Mouse (Mus musculus): ENCODE data around the gene Timp2. TPM values are rescaled to one million over a fixed set of nuclear protein-coding genes. Genes with fewer than 3 reads are reported as not detected.

Gene Timp2
- polyA plus RNA-seq, 1 experiment from 2014 or later = 83.9 TPM

DNA sequence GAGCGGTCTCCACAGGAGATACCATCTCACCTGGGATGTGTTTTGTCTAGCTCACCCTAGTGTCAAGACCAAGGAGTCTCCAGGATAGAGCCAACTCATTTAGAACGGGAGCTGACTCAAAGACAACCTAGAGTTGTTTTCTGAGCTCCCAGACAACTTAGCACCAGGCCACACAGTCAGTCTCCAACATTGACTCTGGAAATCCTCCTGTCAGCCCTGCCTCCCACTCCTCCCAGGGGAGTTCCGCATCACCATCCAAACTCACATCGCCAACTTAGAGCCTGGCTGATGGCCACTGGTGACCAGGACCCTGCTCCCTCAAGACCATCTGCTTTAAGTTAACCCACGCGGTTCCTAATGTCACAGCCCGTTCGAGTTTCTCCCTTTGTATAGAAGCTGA lies 19.9 kb upstream of the Timp2 start:
- ATAC-seq (replicated peaks; ENCODE audit: low FRiP score, low TSS enrichment, low read depth) (no peak), DNase-seq (ENCODE audit: low spot score) (no peak)
- Histone ChIP-seq H3K4me3 (ENCODE audit: low read depth, low read length) (no peak overlapping the region), H3K9me3 (ENCODE audit: control insufficient read depth, low read length) (no peaks in the 10 kb centered on the region), H3K27ac (ENCODE audit: low read depth) (no peak overlapping the region), H3K9ac (ENCODE audit: low read length) (no peak overlapping the region), H3K27me3 (replicated peaks; ENCODE audit: control insufficient read depth, insufficient read depth, low read length) (no peaks in the 10 kb centered on the region), H3K4me1 (replicated peaks; ENCODE audit: control insufficient read depth, insufficient read depth, low read length) (peaks cover 7% of the 10 kb centered on the region; the same call in 1 of the 2 replicates), H3K36me3 (ENCODE audit: control insufficient read depth, insufficient read depth, low read length) (no peaks in the 10 kb centered on the region), H3K4me2 (ENCODE audit: low read length) (no peak overlapping the region)
- 81% methylated on average over 8 of the region's 8 CpGs for WGBS

DNA sequence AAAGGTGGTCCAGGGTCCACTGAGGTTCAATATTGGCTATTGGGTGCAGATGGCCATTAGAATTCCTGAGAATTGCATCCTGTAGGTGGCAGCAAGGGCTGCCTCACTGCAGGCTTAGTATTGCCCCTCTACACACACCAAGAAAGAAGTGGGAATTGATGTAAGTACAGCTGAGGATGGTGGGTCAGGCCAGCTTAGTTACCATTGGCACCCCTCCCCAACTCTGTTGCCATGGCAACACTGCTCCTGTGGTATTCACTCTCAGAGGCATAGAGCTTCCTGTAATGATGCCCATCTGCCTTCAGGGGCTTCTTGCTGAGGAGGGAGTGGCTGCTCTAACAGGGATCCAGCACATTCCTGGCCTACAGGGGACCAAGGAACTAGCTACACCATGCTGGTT lies 19.5 kb upstream of the Timp2 start:
- no peak overlapping the region for H3K9ac ChIP-seq (ENCODE audit: low read length)
- H3K36me3 ChIP-seq (ENCODE audit: control insufficient read depth, insufficient read depth, low read length) = no peaks in the 10 kb centered on the region
- H3K27ac ChIP-seq (ENCODE audit: low read depth) = no peak overlapping the region
- H3K4me3 ChIP-seq (ENCODE audit: low read depth, low read length) = no peak overlapping the region
- ATAC-seq (replicated peaks; ENCODE audit: low FRiP score, low TSS enrichment, low read depth) (no peak), DNase-seq (ENCODE audit: low spot score) (no peak)
- no peak overlapping the region for H3K4me2 ChIP-seq (ENCODE audit: low read length)
- H3K4me1 ChIP-seq (replicated peaks; ENCODE audit: control insufficient read depth, insufficient read depth, low read length) = peaks cover 7% of the 10 kb centered on the region; the same call in 1 of the 2 replicates
- no peaks in the 10 kb centered on the region for H3K27me3 ChIP-seq (replicated peaks; ENCODE audit: control insufficient read depth, insufficient read depth, low read length)
- H3K9me3 ChIP-seq (ENCODE audit: control insufficient read depth, low read length) = no peaks in the 10 kb centered on the region

DNA sequence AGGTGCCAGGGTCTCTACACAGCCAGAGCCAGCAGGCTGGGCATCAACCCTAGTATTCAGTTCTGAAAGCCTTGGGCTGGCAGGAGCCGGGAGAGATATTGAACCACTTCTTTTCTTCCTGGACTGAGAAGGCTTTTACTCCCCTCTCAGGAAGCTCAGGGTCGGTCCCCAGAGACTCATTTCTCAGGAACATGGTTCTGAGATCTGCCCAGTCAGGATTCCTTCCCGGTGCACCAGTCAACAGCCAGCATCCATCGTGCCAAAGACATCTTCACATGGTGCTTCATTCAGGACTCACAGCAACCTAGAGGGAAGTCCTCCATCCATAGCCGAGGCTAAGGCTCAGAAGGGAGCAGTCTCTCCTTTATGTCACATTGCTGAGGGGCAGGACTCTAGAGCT lies 19.0 kb upstream of the Timp2 start:
- Histone ChIP-seq H3K4me3 (ENCODE audit: low read depth, low read length) (no peak overlapping the region), H3K36me3 (ENCODE audit: control insufficient read depth, insufficient read depth, low read length) (no peaks in the 10 kb centered on the region), H3K27ac (ENCODE audit: low read depth) (no peak overlapping the region), H3K4me2 (ENCODE audit: low read length) (no peak overlapping the region), H3K27me3 (replicated peaks; ENCODE audit: control insufficient read depth, insufficient read depth, low read length) (no peaks in the 10 kb centered on the region), H3K4me1 (replicated peaks; ENCODE audit: control insufficient read depth, insufficient read depth, low read length) (peaks cover 7% of the 10 kb centered on the region; the same call in 1 of the 2 replicates), H3K9ac (ENCODE audit: low read length) (no peak overlapping the region), H3K9me3 (ENCODE audit: control insufficient read depth, low read length) (no peaks in the 10 kb centered on the region)
- DNase-seq (ENCODE audit: low spot score) = no peak
- no peak for ATAC-seq (replicated peaks; ENCODE audit: low FRiP score, low TSS enrichment, low read depth)
- WGBS = 61% methylated on average over 5 of the region's 5 CpGs

DNA sequence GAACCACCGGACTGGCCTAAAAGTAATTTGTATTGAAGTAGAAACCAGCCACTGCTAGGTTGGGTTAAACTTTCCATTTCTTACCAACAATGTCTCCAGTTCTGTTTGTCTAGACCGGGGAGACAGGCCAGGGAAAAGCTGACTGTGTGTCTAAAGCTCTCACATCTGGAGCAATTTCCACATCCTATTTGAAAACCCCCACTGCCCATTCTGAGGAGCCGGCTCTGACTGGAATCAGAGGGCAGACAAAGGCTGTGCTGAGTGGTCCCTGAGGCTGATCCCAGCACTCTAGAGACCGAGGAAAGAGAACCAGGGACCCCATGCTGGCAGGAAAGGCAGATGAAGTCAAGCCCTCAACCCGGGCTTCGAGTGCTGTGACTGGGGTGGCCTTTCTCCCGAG lies 17.1 kb upstream of the Timp2 start:
- H3K36me3 ChIP-seq (ENCODE audit: control insufficient read depth, insufficient read depth, low read length) = no peaks in the 10 kb centered on the region
- H3K9me3 ChIP-seq (ENCODE audit: control insufficient read depth, low read length) = no peaks in the 10 kb centered on the region
- DNase-seq (ENCODE audit: low spot score) (no peak), ATAC-seq (replicated peaks; ENCODE audit: low FRiP score, low TSS enrichment, low read depth) (no peak)
- WGBS = 66% methylated on average over 7 of the region's 7 CpGs
- H3K27ac ChIP-seq (ENCODE audit: low read depth) = no peak overlapping the region
- peaks cover 7% of the 10 kb centered on the region; the same call in 1 of the 2 replicates for H3K4me1 ChIP-seq (replicated peaks; ENCODE audit: control insufficient read depth, insufficient read depth, low read length)
- no peak overlapping the region for H3K9ac ChIP-seq (ENCODE audit: low read length)
- H3K4me2 ChIP-seq (ENCODE audit: low read length) = no peak overlapping the region
- H3K4me3 ChIP-seq (ENCODE audit: low read depth, low read length) = no peak overlapping the region
- no peaks in the 10 kb centered on the region for H3K27me3 ChIP-seq (replicated peaks; ENCODE audit: control insufficient read depth, insufficient read depth, low read length)

DNA sequence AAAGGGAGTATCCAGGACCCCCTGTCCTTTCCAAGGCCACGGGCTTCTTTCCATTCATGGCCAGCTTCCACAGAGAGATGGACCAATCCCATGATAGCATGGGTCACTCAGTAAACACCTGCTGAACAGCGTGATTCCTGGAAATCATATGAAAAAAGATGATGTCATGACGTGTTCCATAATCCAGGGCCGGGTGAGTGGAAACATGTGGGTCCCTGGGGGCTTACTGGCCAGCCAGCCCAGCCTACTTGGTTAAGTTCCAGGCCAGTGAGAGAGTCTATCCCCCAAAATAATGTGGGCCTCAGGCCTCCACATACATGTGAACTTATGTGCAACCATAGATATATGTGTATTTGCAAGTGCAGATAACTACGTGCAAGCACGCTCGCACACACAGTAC lies 16.3 kb upstream of the Timp2 start:
- ATAC-seq (replicated peaks; ENCODE audit: low FRiP score, low TSS enrichment, low read depth) = no peak
- Histone ChIP-seq H3K27me3 (replicated peaks; ENCODE audit: control insufficient read depth, insufficient read depth, low read length) (no peaks in the 10 kb centered on the region), H3K36me3 (ENCODE audit: control insufficient read depth, insufficient read depth, low read length) (no peaks in the 10 kb centered on the region), H3K4me1 (replicated peaks; ENCODE audit: control insufficient read depth, insufficient read depth, low read length) (peaks cover 7% of the 10 kb centered on the region; the same call in 1 of the 2 replicates), H3K9me3 (ENCODE audit: control insufficient read depth, low read length) (no peaks in the 10 kb centered on the region), H3K4me3 (ENCODE audit: low read depth, low read length) (no peak overlapping the region), H3K9ac (ENCODE audit: low read length) (no peak overlapping the region), H3K27ac (ENCODE audit: low read depth) (no peak overlapping the region), H3K4me2 (ENCODE audit: low read length) (no peak overlapping the region)
- no peak for DNase-seq (ENCODE audit: low spot score)
- 84% methylated on average over 7 of the region's 7 CpGs for WGBS

DNA sequence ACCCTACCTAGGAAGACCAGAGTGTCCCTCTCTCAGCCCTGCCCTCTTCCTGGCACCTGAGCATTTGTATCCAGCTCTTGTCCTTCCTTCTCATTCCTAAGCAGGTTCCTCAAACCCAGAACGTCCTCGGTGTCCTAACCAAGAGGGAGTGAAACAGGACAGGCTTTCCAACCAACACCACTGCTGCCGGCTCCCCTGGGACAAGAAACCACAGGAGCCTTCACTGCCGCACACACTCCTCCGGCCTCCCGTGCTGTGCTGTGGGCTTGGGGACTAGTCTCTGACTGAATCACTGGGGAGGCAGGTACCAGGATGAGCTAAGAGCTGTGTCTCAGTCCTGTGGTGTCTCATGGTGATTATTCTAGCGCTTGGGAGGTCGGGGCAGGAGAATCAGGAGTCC lies 14.1 kb upstream of the Timp2 start:
- DNase-seq (ENCODE audit: low spot score) = no peak
- H3K27ac ChIP-seq (ENCODE audit: low read depth) = no peak overlapping the region
- WGBS = 77% methylated on average over 8 of the region's 8 CpGs
- no peak overlapping the region for H3K9ac ChIP-seq (ENCODE audit: low read length)
- H3K4me1 ChIP-seq (replicated peaks; ENCODE audit: control insufficient read depth, insufficient read depth, low read length) = peaks cover 15% of the 10 kb centered on the region
- no peaks in the 10 kb centered on the region for H3K36me3 ChIP-seq (ENCODE audit: control insufficient read depth, insufficient read depth, low read length)
- no peak overlapping the region for H3K4me2 ChIP-seq (ENCODE audit: low read length)
- H3K9me3 ChIP-seq (ENCODE audit: control insufficient read depth, low read length) = no peaks in the 10 kb centered on the region
- H3K4me3 ChIP-seq (ENCODE audit: low read depth, low read length) = no peak overlapping the region
- no peak for ATAC-seq (replicated peaks; ENCODE audit: low FRiP score, low TSS enrichment, low read depth)
- no peaks in the 10 kb centered on the region for H3K27me3 ChIP-seq (replicated peaks; ENCODE audit: control insufficient read depth, insufficient read depth, low read length)

DNA sequence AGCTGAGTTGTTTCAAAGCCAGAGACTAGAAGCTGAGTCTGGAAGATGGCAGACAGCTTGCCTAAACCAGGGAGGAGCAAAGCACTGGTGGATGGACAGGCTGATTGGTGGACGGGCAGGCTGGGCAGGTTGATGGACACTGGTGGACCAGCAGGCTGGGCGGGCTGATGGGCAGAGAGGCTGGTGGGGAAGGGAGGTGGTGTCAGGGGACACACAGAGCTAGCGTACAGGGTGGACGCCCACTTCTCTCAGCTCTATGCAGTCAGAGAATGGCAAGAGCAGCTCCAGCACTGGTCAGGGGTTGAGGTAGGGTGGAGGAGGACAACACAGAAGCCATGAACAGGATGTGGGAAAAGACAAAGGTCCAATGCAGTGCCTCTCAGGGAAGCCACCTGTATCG lies 13.7 kb upstream of the Timp2 start:
- WGBS = 76% methylated on average over 5 of the region's 5 CpGs
- peaks cover 15% of the 10 kb centered on the region for H3K4me1 ChIP-seq (replicated peaks; ENCODE audit: control insufficient read depth, insufficient read depth, low read length)

DNA sequence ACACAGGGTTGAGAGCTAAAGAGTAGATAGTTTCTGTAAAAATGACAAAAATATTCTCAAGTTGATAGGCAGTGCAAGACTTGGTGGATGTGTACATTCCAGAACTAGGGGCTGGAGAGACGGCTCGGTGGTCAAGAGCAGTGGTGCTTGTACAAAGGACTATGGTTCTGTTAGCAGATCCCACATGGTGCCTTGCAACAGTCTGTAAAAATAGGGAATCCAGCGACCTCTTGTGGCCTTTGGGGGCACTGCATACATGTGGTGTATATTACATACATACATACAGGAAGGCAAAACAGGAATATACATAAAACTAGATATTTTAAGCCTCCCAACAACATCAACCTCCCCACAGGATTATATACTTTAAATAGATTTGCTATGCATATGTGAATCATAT lies 12.8 kb upstream of the Timp2 start:
- H3K4me3 ChIP-seq (ENCODE audit: low read depth, low read length) = no peak overlapping the region
- H3K27ac ChIP-seq (ENCODE audit: low read depth) = no peak overlapping the region
- peaks cover 21% of the 10 kb centered on the region for H3K4me1 ChIP-seq (replicated peaks; ENCODE audit: control insufficient read depth, insufficient read depth, low read length)
- no peaks in the 10 kb centered on the region for H3K36me3 ChIP-seq (ENCODE audit: control insufficient read depth, insufficient read depth, low read length)
- no peak overlapping the region for H3K4me2 ChIP-seq (ENCODE audit: low read length)
- no peak overlapping the region for H3K9ac ChIP-seq (ENCODE audit: low read length)
- DNase-seq (ENCODE audit: low spot score) = no peak
- no peaks in the 10 kb centered on the region for H3K9me3 ChIP-seq (ENCODE audit: control insufficient read depth, low read length)
- no peaks in the 10 kb centered on the region for H3K27me3 ChIP-seq (replicated peaks; ENCODE audit: control insufficient read depth, insufficient read depth, low read length)
- WGBS = 65% methylated on average over 3 of the region's 3 CpGs
- no peak for ATAC-seq (replicated peaks; ENCODE audit: low FRiP score, low TSS enrichment, low read depth)

More for the DNA sequence above, 13.7 kb upstream of the Timp2 start:
- H3K27me3 ChIP-seq (replicated peaks; ENCODE audit: control insufficient read depth, insufficient read depth, low read length) = no peaks in the 10 kb centered on the region
- no peak overlapping the region for H3K4me3 ChIP-seq (ENCODE audit: low read depth, low read length)
- ATAC-seq (replicated peaks; ENCODE audit: low FRiP score, low TSS enrichment, low read depth) (no peak), DNase-seq (ENCODE audit: low spot score) (no peak)
- H3K9me3 ChIP-seq (ENCODE audit: control insufficient read depth, low read length) = no peaks in the 10 kb centered on the region
- no peaks in the 10 kb centered on the region for H3K36me3 ChIP-seq (ENCODE audit: control insufficient read depth, insufficient read depth, low read length)
- H3K9ac ChIP-seq (ENCODE audit: low read length) = no peak overlapping the region
- no peak overlapping the region for H3K27ac ChIP-seq (ENCODE audit: low read depth)
- H3K4me2 ChIP-seq (ENCODE audit: low read length) = no peak overlapping the region

DNA sequence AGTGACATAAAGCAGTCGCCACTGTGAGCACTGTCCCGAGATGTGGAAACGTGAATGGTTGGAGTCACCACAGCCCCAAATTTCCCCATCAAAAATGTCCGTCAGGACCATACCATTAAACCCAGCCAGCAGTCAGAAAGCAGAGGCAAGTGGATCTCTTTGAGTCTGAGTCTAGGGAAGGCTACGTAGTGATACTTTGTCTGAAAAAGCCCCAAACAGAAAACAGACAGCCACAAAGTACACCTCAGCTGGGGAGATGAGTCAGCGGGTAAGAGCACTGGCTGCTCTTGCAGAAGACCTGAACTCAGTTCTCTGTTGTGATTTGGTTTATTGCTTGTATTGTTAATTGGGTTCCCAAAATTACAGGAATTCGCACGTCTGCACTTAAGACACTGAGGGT lies 11.0 kb upstream of the Timp2 start:
- ATAC-seq (replicated peaks; ENCODE audit: low FRiP score, low TSS enrichment, low read depth) = no peak
- H3K27ac ChIP-seq (ENCODE audit: low read depth) = no peak overlapping the region
- H3K36me3 ChIP-seq (ENCODE audit: control insufficient read depth, insufficient read depth, low read length) = no peaks in the 10 kb centered on the region
- H3K4me2 ChIP-seq (ENCODE audit: low read length) = no peak overlapping the region
- H3K9me3 ChIP-seq (ENCODE audit: control insufficient read depth, low read length) = no peaks in the 10 kb centered on the region
- no peak overlapping the region for H3K9ac ChIP-seq (ENCODE audit: low read length)
- no peak for DNase-seq (ENCODE audit: low spot score)
- no peak overlapping the region for H3K4me3 ChIP-seq (ENCODE audit: low read depth, low read length)
- H3K4me1 ChIP-seq (replicated peaks; ENCODE audit: control insufficient read depth, insufficient read depth, low read length) = peaks cover 34% of the 10 kb centered on the region
- 61% methylated on average over 8 of the region's 8 CpGs for WGBS
- no peaks in the 10 kb centered on the region for H3K27me3 ChIP-seq (replicated peaks; ENCODE audit: control insufficient read depth, insufficient read depth, low read length)
